Mouse (Mus musculus) thymus, adult 2 months (tissue): ENCODE measurements around the gene Cldn13.

Source experiments
- CTCF ChIP-seq: fragments of 200-500 bp; IDR thresholded peaks from 2 replicates; pipeline ENCODE4 v1.5.1; 2012; ENCODE audit warnings: mild to moderate bottlenecking, control low read depth, low read length, moderate library complexity, borderline replicate concordance; ENCODE audit not compliant: control insufficient read depth, poor library complexity, insufficient read depth; ENCODE audit errors: extremely low read depth
- POLR2A ChIP-seq: fragments of 200-500 bp; IDR thresholded peaks from 2 replicates; pipeline ENCODE4 v1.6.1; 2012; ENCODE audit warnings: mild to moderate bottlenecking, low read length, control low read depth, moderate library complexity; ENCODE audit not compliant: control insufficient read depth, poor library complexity, insufficient read depth; ENCODE audit errors: extremely low read depth

- TF ChIP-seq CTCF (no peak), POLR2A (no peak)
Observed at GRCm38 (mm10) chr5:134920106-134920687, 4.9 kb upstream of the Cldn13 start.
